Mouse (Mus musculus): ENCODE data around the gene Sco1. TPM values are rescaled to one million over a fixed set of nuclear protein-coding genes. Genes with fewer than 3 reads are reported as not detected.

Sco1 gene
- polyA plus RNA-seq, 1 experiment, result 5.0 TPM

- Histone ChIP-seq H3K4me1 (ENCODE audit: control insufficient read depth, insufficient read depth, low read length) (peaks cover 6% of the 10 kb centered on the region), H3K27ac (ENCODE audit: control insufficient read depth, insufficient read depth, low read depth, low read length, poor library complexity) (no peak overlapping the region), H3K4me3 (replicated peaks; ENCODE audit: control insufficient read depth, low read depth, low read length) (no peak overlapping the region)
- no peak for TF ChIP-seq POLR2A (IDR thresholded peaks at IDR 0.05; ENCODE audit: borderline replicate concordance, control insufficient read depth, low read depth, low read length)
- TF ChIP-seq CTCF (IDR thresholded peaks at IDR 0.05; ENCODE audit: control insufficient read depth, insufficient read depth, low read length), result no peak
- WGBS, result 80% methylated on average over 8 of the region's 8 CpGs
These were observed 4.0 kb upstream of the Sco1 start for GRCm38 (mm10) chr11:67048496-67048895.

- 69% methylated on average over 3 of the region's 3 CpGs for WGBS
- no peak for TF ChIP-seq POLR2A (IDR thresholded peaks at IDR 0.05; ENCODE audit: borderline replicate concordance, control insufficient read depth, low read depth, low read length)
- TF ChIP-seq CTCF (IDR thresholded peaks at IDR 0.05; ENCODE audit: control insufficient read depth, insufficient read depth, low read length), result no peak
- Histone ChIP-seq H3K27ac (ENCODE audit: control insufficient read depth, insufficient read depth, low read depth, low read length, poor library complexity) (no peak overlapping the region), H3K4me1 (ENCODE audit: control insufficient read depth, insufficient read depth, low read length) (peaks cover 8% of the 10 kb centered on the region), H3K4me3 (replicated peaks; ENCODE audit: control insufficient read depth, low read depth, low read length) (no peak overlapping the region)
These were observed 3.2 kb upstream of the Sco1 start for GRCm38 (mm10) chr11:67049256-67049655.

- 14% methylated on average over 16 of the region's 16 CpGs for WGBS
- no peak for TF ChIP-seq POLR2A (IDR thresholded peaks at IDR 0.05; ENCODE audit: borderline replicate concordance, control insufficient read depth, low read depth, low read length)
- TF ChIP-seq CTCF (IDR thresholded peaks at IDR 0.05; ENCODE audit: control insufficient read depth, insufficient read depth, low read length), result no peak
- H3K4me3 ChIP-seq (replicated peaks; ENCODE audit: control insufficient read depth, low read depth, low read length), result peak overlapping the region; percentile 87
- H3K27ac ChIP-seq (ENCODE audit: control insufficient read depth, insufficient read depth, low read depth, low read length, poor library complexity), result peak overlapping the region; percentile 91
- H3K4me1 ChIP-seq (ENCODE audit: control insufficient read depth, insufficient read depth, low read length), result peaks cover 4% of the 10 kb centered on the region
These were observed 672 bp upstream of the Sco1 start for GRCm38 (mm10) chr11:67051676-67052320.

- TF ChIP-seq POLR2A (IDR thresholded peaks at IDR 0.05; ENCODE audit: borderline replicate concordance, control insufficient read depth, low read depth, low read length), result no peak
- TF ChIP-seq CTCF (IDR thresholded peaks at IDR 0.05; ENCODE audit: control insufficient read depth, insufficient read depth, low read length), result no peak
- WGBS, result 78% methylated on average over 8 of the region's 8 CpGs
These were observed 2.4 kb downstream of the Sco1 start for GRCm38 (mm10) chr11:67054754-67055365.

GRCm38 (mm10) chr11:67061311-67061710 is 8.8 kb downstream of the Sco1 start:
- 81% methylated on average over 2 of the region's 2 CpGs for WGBS
- no peak overlapping the region for H3K4me3 ChIP-seq (replicated peaks; ENCODE audit: control insufficient read depth, low read depth, low read length)
- TF ChIP-seq POLR2A (IDR thresholded peaks at IDR 0.05; ENCODE audit: borderline replicate concordance, control insufficient read depth, low read depth, low read length) (no peak), CTCF (IDR thresholded peaks at IDR 0.05; ENCODE audit: control insufficient read depth, insufficient read depth, low read length) (no peak)
- no peak overlapping the region for H3K27ac ChIP-seq (ENCODE audit: control insufficient read depth, insufficient read depth, low read depth, low read length, poor library complexity)
- no peaks in the 10 kb centered on the region for H3K4me1 ChIP-seq (ENCODE audit: control insufficient read depth, insufficient read depth, low read length)

More at GRCm38 (mm10) chr11:67054754-67055365, 2.4 kb downstream of the Sco1 start:
- no peak overlapping the region for H3K4me3 ChIP-seq (replicated peaks; ENCODE audit: control insufficient read depth, low read depth, low read length)
- peaks cover 2% of the 10 kb centered on the region for H3K4me1 ChIP-seq (ENCODE audit: control insufficient read depth, insufficient read depth, low read length)
- H3K27ac ChIP-seq (ENCODE audit: control insufficient read depth, insufficient read depth, low read depth, low read length, poor library complexity), result no peak overlapping the region

GRCm38 (mm10) chr11:67062726-67063125 is 10.3 kb downstream of the Sco1 start:
- no peaks in the 10 kb centered on the region for H3K4me1 ChIP-seq (ENCODE audit: control insufficient read depth, insufficient read depth, low read length)
- 83% methylated on average over 3 of the region's 3 CpGs for WGBS
- H3K4me3 ChIP-seq (replicated peaks; ENCODE audit: control insufficient read depth, low read depth, low read length), result no peak overlapping the region
- H3K27ac ChIP-seq (ENCODE audit: control insufficient read depth, insufficient read depth, low read depth, low read length, poor library complexity), result no peak overlapping the region
- no peak for TF ChIP-seq POLR2A (IDR thresholded peaks at IDR 0.05; ENCODE audit: borderline replicate concordance, control insufficient read depth, low read depth, low read length)
- no peak for TF ChIP-seq CTCF (IDR thresholded peaks at IDR 0.05; ENCODE audit: control insufficient read depth, insufficient read depth, low read length)

GRCm38 (mm10) chr11:67067741-67068140 is 15.3 kb downstream of the Sco1 start:
- TF ChIP-seq CTCF (IDR thresholded peaks at IDR 0.05; ENCODE audit: control insufficient read depth, insufficient read depth, low read length) (no peak), POLR2A (IDR thresholded peaks at IDR 0.05; ENCODE audit: borderline replicate concordance, control insufficient read depth, low read depth, low read length) (no peak)
- Histone ChIP-seq H3K4me3 (replicated peaks; ENCODE audit: control insufficient read depth, low read depth, low read length) (no peak overlapping the region), H3K4me1 (ENCODE audit: control insufficient read depth, insufficient read depth, low read length) (no peaks in the 10 kb centered on the region; the same call in 1 of the 2 replicates), H3K27ac (ENCODE audit: control insufficient read depth, insufficient read depth, low read depth, low read length, poor library complexity) (no peak overlapping the region)
- 89% methylated on average over 3 of the region's 3 CpGs for WGBS

GRCm38 (mm10) chr11:67072615-67073130 is 20.2 kb downstream of the Sco1 start:
- Histone ChIP-seq H3K4me3 (replicated peaks; ENCODE audit: control insufficient read depth, low read depth, low read length) (no peak overlapping the region), H3K4me1 (ENCODE audit: control insufficient read depth, insufficient read depth, low read length) (no peaks in the 10 kb centered on the region; the same call in 1 of the 2 replicates), H3K27ac (ENCODE audit: control insufficient read depth, insufficient read depth, low read depth, low read length, poor library complexity) (no peak overlapping the region)
- WGBS, result 65% methylated on average over 15 of the region's 15 CpGs
- no peak for TF ChIP-seq CTCF (IDR thresholded peaks at IDR 0.05; ENCODE audit: control insufficient read depth, insufficient read depth, low read length)
- no peak for TF ChIP-seq POLR2A (IDR thresholded peaks at IDR 0.05; ENCODE audit: borderline replicate concordance, control insufficient read depth, low read depth, low read length)
